Mouse (Mus musculus) heart, postnatal 0 days (tissue): ENCODE data around the gene Foxn3.

Experiments
- CTCF ChIP-seq: IDR thresholded peaks from 2 replicates; pipeline ENCODE4 v1.5.1; 2016; ENCODE audit warnings: antibody characterized with exemption, control low read depth, low read depth
- EP300 ChIP-seq: IDR thresholded peaks from 2 replicates; pipeline ENCODE4 v1.6.1; 2016; ENCODE audit warnings: antibody characterized with exemption, low read depth

DNA sequence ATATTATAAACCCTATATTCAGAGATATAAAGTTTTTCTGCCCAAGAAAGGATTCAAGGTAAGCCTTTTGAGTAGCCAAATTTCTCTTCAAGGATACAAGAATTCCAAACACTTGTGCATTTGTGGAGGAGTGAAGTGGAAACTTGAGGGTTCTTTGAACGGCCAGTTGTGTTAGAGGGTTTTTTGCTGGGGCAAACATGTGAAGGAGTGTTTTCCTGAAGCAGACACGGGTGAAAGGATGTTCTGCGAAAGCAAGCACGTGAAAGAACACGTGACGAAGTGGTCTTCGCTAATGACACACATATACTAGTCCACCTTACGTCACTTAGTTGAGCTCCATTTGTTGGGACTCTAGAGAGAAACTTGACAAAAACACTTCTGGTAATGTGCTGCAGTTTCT, 162.5 kb downstream of the Foxn3 start:
- TF ChIP-seq CTCF (no peak), EP300 (no peak)
